In genomic region chr4:26346443-26347106, GRCm38 (mm10) we compare ENCODE assay signal across 7 mouse cellular contexts. TPM values are rescaled to one million over a fixed set of nuclear protein-coding genes. Genes with fewer than 3 reads are reported as not detected.
DNase-seq lines count a peak whose midpoint lies in the region; ATAC-seq lines count a peak whose summit lies in the region.

Gene Manea, minus strand, starts transcription at chr4:26346891.

- no peaks in the 10 kb centered on the region for H3K27me3 ChIP-seq in intestine, embryonic 15.5 days (replicated peaks)
- no peaks in the 10 kb centered on the region for H3K27me3 ChIP-seq in midbrain, embryonic 10.5 days (ENCODE audit: low read depth, poor library complexity, severe bottlenecking)

- H3K27ac ChIP-seq in intestine, embryonic 15.5 days: peak within 1 kb of the TSS; percentile 82
- H3K27ac ChIP-seq in midbrain, embryonic 10.5 days (replicated peaks): peak within 1 kb of the TSS; percentile 99

- peak within 1 kb of the TSS; percentile 62 for H3K4me2 ChIP-seq in intestine, embryonic 15.5 days (replicated peaks)

- no peaks in the 10 kb centered on the region for H3K4me1 ChIP-seq in intestine, embryonic 15.5 days (replicated peaks)
- peaks cover 10% of the 10 kb centered on the region for H3K4me1 ChIP-seq in midbrain, embryonic 10.5 days

- peak within 1 kb of the TSS; percentile 77 for H3K4me3 ChIP-seq in intestine, embryonic 15.5 days (replicated peaks)
- H3K4me3 ChIP-seq in midbrain, embryonic 10.5 days: peak within 1 kb of the TSS; percentile 79

- no peaks in the 10 kb centered on the region for H3K36me3 ChIP-seq in intestine, embryonic 15.5 days
- peaks cover 5% of the 10 kb centered on the region for H3K36me3 ChIP-seq in midbrain, embryonic 10.5 days

- ATAC-seq in intestine, embryonic 15.5 days: peak; percentile 99

- peak within 1 kb of the TSS; percentile 70 for H3K9ac ChIP-seq in intestine, embryonic 15.5 days

- H3K9me3 ChIP-seq in intestine, embryonic 15.5 days: no peaks in the 10 kb centered on the region
- H3K9me3 ChIP-seq in midbrain, embryonic 10.5 days (replicated peaks): no peaks in the 10 kb centered on the region

- intact Hi-C loops in gastrocnemius, postnatal 36 days (cut with DNase I): no loop called here
- intact Hi-C loops in left cerebral cortex, postnatal 25 days (cut with DNase I): no loop called here

- under 1% methylated on average over 52 of the region's 52 CpGs for WGBS in intestine, embryonic 15.5 days
- under 1% methylated on average over 52 of the region's 52 CpGs for WGBS in midbrain, embryonic 10.5 days

- DNase-seq in adrenal gland, adult 2 months: peak; percentile 98
- peak; percentile 88 for DNase-seq in embryo, embryonic 11.5 days (ENCODE audit: low read depth, low spot score)
- DNase-seq in gastrocnemius, postnatal 36 days: peak; percentile 90 to 92
- DNase-seq in left cerebral cortex, postnatal 25 days (ENCODE audit: low spot score in 2 of 2): peak; percentile 83 to 88
- peak; percentile 94 for DNase-seq in midbrain, embryonic 10.5 days (ENCODE audit: low spot score)
- DNase-seq in right cerebral cortex, postnatal 4 days: peak; percentile 77

RNA-seq across cellular contexts. Expression of gene Manea, which starts in this region (rescaled TPM):
- 10 to 100 TPM; 16.5 to 28.0 TPM for total RNA-seq in adrenal gland, adult 2 months (2021)
- polyA plus RNA-seq in adrenal gland, adult 2 months (2012; rRNA removed): 35.4 and 39.8 TPM in 2 replicates
- 1 to 10 TPM; 3.9 to 4.3 TPM for total RNA-seq in gastrocnemius, postnatal 36 days (2021)
- 9.9 and 10.6 TPM in 2 replicates for polyA plus RNA-seq in intestine, embryonic 15.5 days (2015; fragmentation: Nextera tagmentation; extraction: Ambion mirVana)
- 10 to 100 TPM; 26.6 to 30.6 TPM for total RNA-seq in left cerebral cortex, postnatal 25 days (2021)
- 20.5 and 20.9 TPM in 2 replicates for polyA plus RNA-seq in midbrain, embryonic 10.5 days (2016; fragmentation: Nextera tagmentation; extraction: Ambion mirVana)

Comparison
In these comparisons a context has a peak if more than half of its experiments do, and no peak if none do; other contexts are left out.
1. Peak in every context shown above with its lines: DNase-seq, ATAC-seq, H3K4me3 ChIP-seq and H3K27ac ChIP-seq.